Mouse (Mus musculus) cerebellum, postnatal 10 days (tissue): Measurements from ENCODE around the gene Hhat.

Experiments
- DNase-seq, 2 experiments: peaks; one replicate each; pipeline ENCODE4 v3.0.0; 2021; ENCODE audit warnings: mixed read lengths in 2 of 2

Gene Hhat

DNA sequence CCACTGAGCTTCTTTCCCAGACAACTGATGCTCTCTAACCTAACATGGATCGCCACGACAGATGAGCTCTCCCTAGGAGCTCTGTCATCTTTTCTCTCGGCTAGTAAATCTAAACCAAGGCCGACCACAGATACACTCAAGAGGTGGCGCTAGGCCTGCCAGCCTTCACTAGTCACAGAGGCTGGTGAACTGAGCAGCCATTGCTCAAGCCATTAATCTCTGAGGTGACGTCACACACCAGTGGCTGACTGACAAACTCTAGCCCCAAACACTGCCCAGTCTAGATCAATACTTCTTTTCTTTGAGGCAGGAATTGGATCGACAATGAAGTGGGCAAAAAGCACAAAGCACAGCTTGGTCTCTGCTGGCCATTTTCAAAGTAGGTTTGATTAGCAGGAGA, 226.1 kb downstream of the Hhat start:
- DNase-seq, result peak in 1 of 2 experiments; percentile 44

DNA sequence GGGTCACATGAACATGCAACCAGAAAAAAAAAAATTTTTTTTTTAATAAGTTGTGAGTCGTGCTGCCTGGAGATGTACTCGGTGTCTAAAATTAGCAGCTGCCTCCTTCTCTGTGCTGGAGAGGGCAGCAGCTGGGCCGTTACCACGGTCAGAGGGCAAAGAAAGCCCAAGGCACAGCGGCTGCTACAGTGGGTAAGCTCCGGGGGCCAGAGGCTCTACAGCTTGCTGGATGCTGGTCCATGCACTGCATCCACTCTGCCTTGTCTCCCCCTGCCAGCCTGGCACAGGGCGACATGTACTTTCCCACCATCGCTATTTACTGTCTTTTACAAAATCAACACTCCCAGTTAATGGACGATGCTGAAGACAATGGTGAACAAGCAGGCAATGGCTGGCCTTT, 226.9 kb downstream of the Hhat start:
- no peak for DNase-seq

DNA sequence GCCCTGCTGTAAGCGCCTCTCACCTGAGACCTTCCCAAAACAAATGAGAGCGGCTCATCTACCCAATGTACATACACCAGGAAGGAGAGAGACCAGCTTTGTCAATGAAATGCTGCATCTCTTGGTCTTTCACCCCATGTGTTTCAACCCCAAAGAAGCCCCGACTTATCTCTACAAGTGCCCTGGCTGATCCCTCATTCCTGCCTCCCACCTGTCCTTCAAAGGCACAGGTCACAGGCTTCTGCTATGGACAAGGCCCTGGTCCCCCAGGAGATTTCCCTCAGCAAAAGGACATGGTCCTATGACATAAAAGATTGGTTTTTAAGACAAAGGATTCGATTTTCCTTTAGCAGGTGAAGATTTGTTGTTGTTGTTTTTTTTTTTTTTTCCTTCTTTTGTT, 227.3 kb downstream of the Hhat start:
- no peak for DNase-seq

- DNase-seq, result no peak
Measured at GRCm38 (mm10) chr1:192542093-192542492, 228.9 kb downstream of the Hhat start.

DNA sequence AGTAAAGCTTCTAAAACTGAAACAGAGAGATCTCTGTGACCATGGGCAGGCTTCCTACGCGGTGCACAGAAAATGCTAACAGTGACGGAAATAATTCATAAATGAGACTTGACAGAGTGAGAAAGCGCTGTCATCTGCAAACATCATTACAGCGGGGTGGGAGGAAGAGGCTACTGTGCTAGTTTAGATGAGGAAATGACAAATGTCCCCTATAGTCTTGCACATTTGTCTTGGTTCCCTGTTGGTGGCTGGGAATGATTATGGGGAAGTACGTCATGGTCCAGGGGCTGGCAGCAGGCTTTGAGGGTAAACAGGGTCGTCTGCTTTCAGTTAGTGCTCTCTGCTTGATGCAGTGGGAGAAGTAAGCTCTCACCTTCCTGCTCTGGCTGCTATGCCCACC, 233.9 kb downstream of the Hhat start:
- no peak for DNase-seq

- DNase-seq, result no peak
Measured at GRCm38 (mm10) chr1:192536440-192536839, 234.6 kb downstream of the Hhat start.

DNA sequence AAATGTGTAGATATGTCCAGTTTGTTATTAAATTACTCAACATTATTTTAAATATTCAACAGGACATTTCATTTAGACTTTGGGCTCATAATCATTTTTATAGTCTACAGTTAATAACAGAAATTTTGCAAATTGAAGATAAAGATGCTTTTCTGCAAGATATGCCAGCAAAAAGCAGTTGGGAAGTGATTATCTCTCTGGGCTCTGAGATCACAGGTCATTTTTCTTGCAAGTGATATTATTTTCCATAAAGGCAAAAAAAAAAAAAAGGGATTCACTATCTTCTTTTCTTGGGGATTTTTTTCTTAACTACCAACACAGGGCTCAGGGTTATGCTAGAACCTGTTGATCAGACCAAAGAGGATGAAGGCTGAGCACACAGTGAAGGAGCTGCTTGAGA, 238.0 kb downstream of the Hhat start:
- DNase-seq, result no peak

DNA sequence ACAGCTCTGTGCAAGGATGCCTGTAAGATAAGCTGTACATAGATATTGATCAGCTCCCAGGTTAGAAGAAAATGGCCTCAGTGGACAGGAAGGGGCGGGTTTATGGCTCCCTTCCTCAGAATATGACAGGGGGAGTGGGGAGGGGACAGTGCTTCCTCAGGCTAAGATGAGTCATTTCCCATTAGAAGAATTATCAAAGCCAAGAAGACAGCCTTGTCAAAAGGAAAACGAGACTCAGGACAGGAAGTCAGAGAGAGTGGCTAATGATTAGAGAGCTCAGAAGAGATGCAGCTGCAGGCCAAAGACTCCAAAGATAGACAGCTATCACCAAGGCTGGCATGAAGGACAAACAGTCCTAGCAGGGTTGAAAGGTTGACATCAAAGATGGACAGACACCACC, 238.8 kb downstream of the Hhat start:
- DNase-seq, result no peak

DNA sequence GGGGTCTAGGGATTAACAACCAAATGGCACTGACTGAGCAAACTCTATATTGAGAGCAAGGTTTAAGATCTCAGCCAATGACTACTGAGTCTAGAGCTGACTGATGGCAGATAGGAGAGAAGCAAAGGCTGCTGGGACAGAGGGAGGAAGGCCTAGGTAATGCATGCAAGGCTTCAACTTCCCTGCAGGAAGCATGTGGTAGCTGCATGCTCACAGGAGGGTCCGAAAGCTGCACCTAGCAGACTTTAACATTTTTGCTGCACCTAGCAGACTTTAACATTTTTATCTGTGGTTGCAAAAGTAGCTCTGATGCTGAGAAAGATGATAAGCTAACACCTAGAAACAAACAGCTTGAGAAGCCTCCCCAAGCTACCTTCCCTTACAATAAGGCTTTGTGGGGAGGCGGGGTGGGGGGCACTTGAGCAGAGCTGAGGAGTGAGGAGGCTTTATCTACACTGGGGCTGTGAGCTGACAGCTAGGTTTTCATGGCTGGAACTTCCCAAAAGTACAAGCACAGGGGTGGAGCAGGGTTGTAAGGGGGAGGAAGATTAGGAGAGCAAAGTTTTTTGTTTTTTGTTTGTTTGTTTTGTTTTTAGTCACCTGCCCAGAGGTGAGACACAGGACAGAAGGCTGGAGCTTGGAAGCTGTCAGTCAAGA, 239.4 kb downstream of the Hhat start:
- no peak for DNase-seq

- peak; percentile 34 for DNase-seq
Measured at GRCm38 (mm10) chr1:192525711-192526350, 245.2 kb downstream of the Hhat start.

DNA sequence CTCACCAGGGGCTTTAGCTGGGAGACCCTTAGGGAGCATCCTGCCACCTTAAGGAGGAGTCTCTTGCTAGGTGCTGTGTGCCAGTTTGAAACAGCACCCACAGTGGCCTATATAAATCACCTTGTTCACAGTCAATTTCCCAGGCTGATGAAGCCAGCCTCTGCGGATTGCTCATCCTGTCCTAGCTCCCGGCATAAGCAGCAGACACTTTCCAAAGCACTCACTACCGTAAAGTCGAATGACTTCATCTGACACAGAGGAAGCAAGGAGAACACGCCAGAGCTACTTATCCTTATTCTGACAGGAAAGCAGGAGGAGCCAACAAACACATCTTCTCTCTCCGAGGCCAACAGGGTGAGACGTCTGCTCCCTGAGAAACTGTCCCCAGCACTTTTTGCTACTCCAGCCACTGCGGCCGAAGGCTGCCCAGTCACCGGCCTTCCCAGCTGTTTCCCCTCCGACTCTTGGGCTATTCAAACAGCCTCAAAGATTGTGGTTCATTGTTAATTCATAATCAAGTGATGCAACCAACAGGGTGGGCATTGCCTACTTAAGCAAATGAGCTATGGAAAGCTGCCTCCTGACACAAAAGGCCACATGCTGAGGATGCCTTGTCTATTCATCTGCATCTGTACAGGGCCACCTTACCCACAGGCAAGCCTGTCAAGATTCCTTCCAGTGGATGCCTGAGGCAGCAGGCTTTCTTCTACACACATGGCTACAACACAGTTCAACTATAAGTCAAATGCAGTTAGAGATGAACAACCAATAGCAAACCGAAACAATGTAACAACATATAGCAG, 248.4 kb downstream of the Hhat start:
- DNase-seq, result no peak

DNA sequence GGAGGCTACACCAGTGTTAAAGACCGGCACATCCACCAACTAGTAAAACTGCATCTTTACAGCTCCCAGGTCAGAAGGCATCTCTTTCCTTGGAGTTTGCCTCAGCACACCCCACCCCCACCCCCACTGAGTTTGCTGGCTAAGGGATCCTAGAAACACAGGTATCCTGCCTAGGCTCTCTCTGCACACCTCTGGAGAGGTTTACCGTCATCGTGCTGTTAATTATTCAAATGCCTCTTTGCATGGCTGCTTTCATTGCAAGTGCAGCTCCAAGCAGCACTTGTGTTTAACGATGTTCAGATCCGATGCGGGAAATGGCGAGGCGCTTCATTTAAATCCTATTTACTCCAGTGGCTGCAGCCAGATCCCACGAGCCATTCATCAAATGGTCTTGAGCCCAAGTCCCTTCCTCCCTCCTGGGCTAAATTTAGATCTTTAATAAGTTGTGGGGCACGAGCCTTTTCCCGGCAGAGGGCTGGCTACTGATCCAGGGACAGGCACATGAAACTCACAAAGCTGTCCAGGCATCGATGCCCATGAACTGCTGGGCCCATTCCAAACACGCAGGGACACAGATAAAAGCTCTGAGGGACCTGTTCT, 250.1 kb downstream of the Hhat start:
- DNase-seq, result peak in 1 of 2 experiments; percentile 28

DNA sequence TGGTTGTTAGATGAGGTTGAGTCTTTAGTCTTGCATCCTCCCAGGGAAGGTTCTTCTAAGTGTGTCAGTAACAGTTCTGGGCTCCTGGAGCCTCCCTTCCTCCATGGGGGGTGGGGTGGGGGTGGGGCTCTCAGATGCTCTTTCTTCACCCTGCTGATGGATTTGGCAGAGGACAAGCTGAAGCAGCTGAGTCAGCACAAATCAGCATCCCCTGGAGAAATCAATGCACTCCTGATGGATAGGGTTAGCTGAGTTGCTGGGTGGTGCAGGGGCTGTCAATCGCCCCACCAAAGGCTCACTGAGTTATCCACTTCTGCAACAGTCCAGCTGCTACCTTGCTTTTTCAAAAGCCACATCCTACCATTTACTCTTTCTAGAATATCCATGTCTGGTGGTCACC, 251.3 kb downstream of the Hhat start:
- no peak for DNase-seq

- no peak for DNase-seq
Measured at GRCm38 (mm10) chr1:192515373-192515772, 255.7 kb downstream of the Hhat start.

DNA sequence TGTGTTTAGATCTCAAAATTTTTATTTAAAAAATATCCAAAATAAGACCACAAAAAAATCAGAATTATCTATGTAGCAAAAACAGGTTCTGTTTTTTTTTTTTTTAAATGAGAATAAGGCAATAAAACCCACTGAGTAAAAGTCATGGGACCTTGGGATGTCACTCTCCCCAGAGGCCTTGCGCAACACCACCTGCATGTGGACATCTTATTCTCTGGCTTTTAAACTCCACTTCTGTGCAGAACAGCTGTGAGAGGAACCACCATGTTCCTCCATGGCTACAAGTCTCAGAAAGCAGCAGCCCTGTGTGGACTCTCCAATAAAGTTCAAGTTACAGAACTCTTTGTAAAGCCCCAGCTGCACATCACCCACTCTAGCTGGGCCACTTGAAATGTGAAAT, 258.2 kb downstream of the Hhat start:
- no peak for DNase-seq

DNA sequence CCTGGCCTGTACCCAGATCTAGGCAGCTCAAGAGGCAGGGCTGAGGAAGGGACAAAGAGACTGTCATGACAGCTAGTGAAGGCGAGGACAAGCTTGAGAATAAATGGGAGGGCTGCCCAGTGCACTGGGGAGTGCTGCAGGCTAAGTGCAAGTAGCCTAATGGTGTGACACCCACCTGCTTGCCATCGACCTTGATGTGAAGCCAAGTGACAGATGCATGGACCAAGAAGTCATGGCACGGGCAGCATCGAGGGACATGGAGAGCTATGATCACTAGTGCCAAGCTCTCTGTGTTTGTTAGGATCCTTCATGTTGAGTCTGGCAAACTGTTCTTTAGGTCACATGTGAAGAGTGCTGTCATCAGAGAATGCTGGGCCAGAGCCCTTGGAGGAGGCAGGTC, 267.4 kb downstream of the Hhat start:
- peak; percentile 83 to 88 for DNase-seq

DNA sequence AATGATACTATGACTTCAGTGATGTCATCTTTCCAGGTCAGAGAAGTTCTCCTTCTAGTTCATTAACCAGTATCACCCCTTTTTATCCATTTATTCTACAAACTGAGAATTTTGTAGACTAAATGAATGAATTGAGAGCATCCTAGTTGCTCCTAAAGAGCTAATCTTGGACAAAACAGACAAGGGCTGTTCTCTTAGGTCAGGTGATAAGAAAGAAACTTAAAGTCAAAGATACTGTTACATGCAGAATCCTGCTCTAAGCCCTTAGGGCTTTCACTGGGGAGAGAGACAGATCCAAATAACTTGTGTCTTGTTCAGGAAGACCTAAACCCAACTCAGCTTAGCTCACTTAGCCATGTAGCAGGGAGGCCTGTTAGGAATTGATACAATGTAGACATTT, 268.2 kb downstream of the Hhat start:
- no peak for DNase-seq

DNA sequence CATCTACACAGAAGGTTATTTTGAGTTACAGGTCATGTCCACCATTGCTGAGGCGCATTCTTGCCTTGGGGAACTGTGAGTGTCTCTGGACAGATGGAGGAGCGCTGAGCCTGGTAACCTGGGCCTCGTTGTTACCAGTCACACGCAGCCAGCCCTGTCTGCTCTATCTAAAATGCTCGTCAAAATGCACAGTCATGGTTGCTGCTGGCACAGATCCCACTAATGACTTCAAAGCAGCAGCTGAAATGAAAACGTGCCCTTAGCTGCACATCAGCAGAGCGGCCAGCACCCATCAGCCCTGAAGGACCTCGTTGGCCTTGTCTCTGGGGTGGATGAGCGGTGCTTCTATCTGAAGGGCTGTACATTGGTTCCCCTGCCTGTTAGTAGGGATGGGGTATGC, 269.0 kb downstream of the Hhat start:
- peak; percentile 49 to 60 for DNase-seq

DNA sequence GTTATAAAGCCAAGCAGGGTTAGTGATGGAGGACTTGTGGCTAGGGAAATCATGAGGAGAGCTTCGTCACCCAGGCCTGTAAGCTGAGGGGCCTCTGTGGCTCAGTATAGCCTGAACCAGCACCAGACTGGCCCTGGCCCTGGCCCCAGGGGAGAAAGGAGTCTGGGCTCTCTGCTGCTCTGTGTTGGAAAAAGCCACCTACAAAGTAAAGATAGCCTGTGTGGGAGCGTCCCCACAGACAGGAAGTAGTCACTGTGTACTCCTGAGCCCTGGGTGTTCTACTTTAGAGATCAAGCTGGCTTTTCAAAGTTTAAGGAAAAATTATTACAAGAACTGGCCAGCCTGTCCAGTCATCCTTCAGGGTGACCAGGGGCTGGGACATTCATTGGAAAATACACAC, 273.5 kb downstream of the Hhat start:
- DNase-seq, result no peak

GRCm38 (mm10) chr1:192489908-192490825, 280.9 kb downstream of the Hhat start:
- no peak for DNase-seq

DNA sequence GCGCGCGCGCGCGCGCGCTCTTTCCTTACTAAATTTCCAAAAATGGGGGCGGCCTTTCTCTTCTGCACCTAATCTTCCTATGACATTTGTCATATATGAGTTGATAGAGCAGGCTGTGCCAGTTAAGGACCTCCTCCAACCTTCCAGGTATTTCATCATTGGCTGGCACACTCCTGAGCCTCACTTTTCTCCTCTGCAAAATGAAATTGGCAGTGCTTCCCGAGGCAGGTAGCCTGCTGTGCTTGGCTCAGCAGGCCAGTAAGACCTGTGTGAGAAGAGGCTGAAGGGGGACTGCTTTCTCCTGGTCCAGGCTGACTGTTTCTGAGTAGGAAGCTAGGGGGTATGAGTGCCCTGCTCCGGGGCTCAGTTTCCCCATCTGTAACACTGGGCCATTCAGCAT, 283.5 kb downstream of the Hhat start:
- DNase-seq, result peak; percentile 64 to 73

- no peak for DNase-seq
Measured at GRCm38 (mm10) chr1:192485030-192485429, 286.0 kb downstream of the Hhat start.

GRCm38 (mm10) chr1:192481446-192481845, 289.6 kb downstream of the Hhat start:
- no peak for DNase-seq
